In the genomic region with DNA sequence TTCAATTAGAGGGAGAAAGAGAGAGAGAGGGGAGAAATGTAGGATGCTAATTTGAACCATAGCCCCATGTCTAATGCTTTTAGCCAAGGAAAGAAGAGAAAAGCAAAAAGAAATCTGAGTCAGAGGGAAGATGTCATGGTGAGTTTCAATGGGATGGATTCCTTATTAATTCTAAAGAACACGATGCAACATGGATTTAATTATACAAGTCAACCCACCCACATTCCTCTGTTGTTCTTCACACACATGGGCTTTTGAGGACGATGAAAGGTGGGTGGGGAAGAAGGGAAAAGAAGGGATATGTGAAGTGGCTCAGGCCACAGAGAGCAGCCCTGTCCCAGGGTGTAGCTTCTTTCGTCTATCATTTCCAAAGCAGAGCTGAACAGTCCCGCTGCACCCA, we compare ENCODE assay signal across 23 mouse cellular contexts.
A peak's percentile ranks its signal among the peaks of the same experiment; 100 is the strongest.
DNase-seq lines count a peak whose midpoint lies in the region; ATAC-seq lines count a peak whose summit lies in the region.
"Had no signal": no experiment of that assay in that cellular context is flagged by ENCODE, and none has a peak within 500 bp of the region (broad histone marks: within the 10 kb centered on the region; RNA-seq: fewer than 3 reads in every experiment).

No protein-coding gene starts in this region.

- DNase-seq in 3T3-L1 (ENCODE audit: low read depth, low spot score) (peak; percentile 20), NIH3T3 (ENCODE audit: low read depth) (peak; percentile 17)
- peak; percentile 68 for DNase-seq in embryonic facial prominence, embryonic 14.5 days (ENCODE audit: low spot score)
- DNase-seq in left cerebral cortex, adult 8-10 months (ENCODE audit: low spot score in 2 of 2): no peak
- DNase-seq in kidney, postnatal 4 days: no peak
- DNase-seq: adrenal gland, adult 2 months; adrenal gland, postnatal 10 days; adrenal gland, postnatal 25 days; B cell, adult 2 months; cerebellum, adult 11 months; cerebellum, adult 18-20 months; cerebellum, adult 8-10 months; cerebellum, adult 9-11 months; cerebellum, postnatal 14 days; cerebellum, postnatal 36 days; embryo, embryonic 11 days; forebrain, postnatal 0 days had no signal

- H3K9me3 ChIP-seq in embryonic facial prominence, embryonic 14.5 days (ENCODE audit: control insufficient read depth, low read length): no peaks in the 10 kb centered on the region
- H3K9me3 ChIP-seq: forebrain, embryonic 13.5 days; forebrain, embryonic 15.5 days; G1E had no signal

- peak overlapping the region; percentile 65; the same call in 1 of the 2 replicates for H3K27ac ChIP-seq in embryonic facial prominence, embryonic 14.5 days (replicated peaks; ENCODE audit: low read depth, low read length)
- H3K27ac ChIP-seq: forebrain, embryonic 13.5 days; forebrain, embryonic 15.5 days had no signal

- 0 out of 2 replicates have a peak, but pooled peaks cover 3% of the 10 kb centered on the region for H3K4me1 ChIP-seq in embryonic facial prominence, embryonic 14.5 days (ENCODE audit: control insufficient read depth, insufficient read depth, low read length)
- H3K4me1 ChIP-seq: forebrain, embryonic 13.5 days; forebrain, embryonic 15.5 days had no signal

- no peaks in the 10 kb centered on the region for H3K36me3 ChIP-seq in embryonic facial prominence, embryonic 14.5 days (ENCODE audit: control insufficient read depth, insufficient read depth, low read length)
- H3K36me3 ChIP-seq: forebrain, embryonic 15.5 days; G1E had no signal

- no peak overlapping the region for H3K9ac ChIP-seq in embryonic facial prominence, embryonic 14.5 days (ENCODE audit: low read depth, low read length)
- H3K9ac ChIP-seq: forebrain, embryonic 13.5 days; forebrain, embryonic 15.5 days; forebrain, postnatal 0 days had no signal

- no peak overlapping the region for H3K4me2 ChIP-seq in embryonic facial prominence, embryonic 14.5 days (ENCODE audit: low read depth, low read length)
- H3K4me2 ChIP-seq: forebrain, embryonic 13.5 days; forebrain, embryonic 15.5 days had no signal

- H3K4me3 ChIP-seq in embryonic facial prominence, embryonic 14.5 days (ENCODE audit: low read depth, low read length): no peak overlapping the region
- H3K4me3 ChIP-seq: forebrain, embryonic 13.5 days; forebrain, embryonic 15.5 days had no signal

- WGBS in embryonic facial prominence, embryonic 14.5 days: 28% methylated on average over 4 of the region's 4 CpGs

- no peak for ATAC-seq in embryonic facial prominence, embryonic 14.5 days (ENCODE audit: low read depth)
- ATAC-seq in monocyte, adult 5-6 weeks (replicated peaks; ENCODE audit: insufficient number of reproducible peaks, low FRiP score, low TSS enrichment, poor library complexity, severe bottlenecking): no peak
- ATAC-seq: CD4-positive, CD25-positive, alpha-beta regulatory T cell, adult 4 months; forebrain, embryonic 13.5 days; forebrain, embryonic 15.5 days; forebrain, postnatal 0 days had no signal

- no peaks in the 10 kb centered on the region for H3K27me3 ChIP-seq in embryonic facial prominence, embryonic 14.5 days (replicated peaks; ENCODE audit: control insufficient read depth, insufficient read depth, low read length)
- H3K27me3 ChIP-seq: CH12.LX; forebrain, embryonic 13.5 days; forebrain, embryonic 15.5 days had no signal

Comparison
In these comparisons a context has a peak if more than half of its experiments do, and no peak if none do; other contexts are left out.
1. DNase-seq: peak in 3T3-L1 (single experiment), NIH3T3 (single experiment) and embryonic facial prominence, embryonic 14.5 days (single experiment); none in left cerebral cortex, adult 8-10 months (0 of 2) and kidney, postnatal 4 days (0 of 2).